Mouse (Mus musculus): ENCODE measurements around the gene Sfmbt2. TPM values are rescaled to one million over a fixed set of nuclear protein-coding genes. Genes with fewer than 3 reads are reported as not detected.

Gene Sfmbt2
- total and polyA plus RNA-seq, 3 experiments, result not detected

- in situ Hi-C loops (cut with MboI; ENCODE audit: low pct_ligation_motif_present, low pct_unique_long_range_greater_than_20kb, low sequenced_read_pairs) (no loop called here), dilution Hi-C loops (cut with MboI; ENCODE audit: extremely low pct_ligation_motif_present, extremely low pct_unique_long_range_greater_than_20kb, low sequenced_read_pairs) (no loop called here)
- Histone ChIP-seq H3K4me1 (ENCODE audit: control insufficient read depth in 1 of 2, insufficient read depth in 2 of 2) (peaks cover 6 to 15% of the 10 kb centered on the region in 2 experiments), H3K9me3 (replicated peaks; ENCODE audit: low read length) (no peaks in the 10 kb centered on the region), H3K4me2 (ENCODE audit: insufficient read depth, low read depth, poor library complexity, severe bottlenecking) (no peak overlapping the region), H3K27me3 (replicated peaks) (no peaks in the 10 kb centered on the region), H3K27ac (ENCODE audit: insufficient read depth, low read depth) (no peak overlapping the region), H3K4me3 (replicated peaks in 1 of 3; ENCODE audit: low read depth in 2 of 3, low read length in 2 of 3, poor library complexity in 1 of 3) (no peak overlapping the region), H3K36me3 (replicated peaks in 1 of 2; ENCODE audit: control insufficient read depth in 1 of 2, insufficient read depth in 1 of 2, low read length in 1 of 2) (no peaks in the 10 kb centered on the region), H3K79me2 (replicated peaks; ENCODE audit: control insufficient read depth, extremely low read depth, insufficient read depth, poor library complexity, severe bottlenecking) (no peaks in the 10 kb centered on the region), H3K9ac (ENCODE audit: insufficient read depth, low read depth) (no peak overlapping the region)
- peak; percentile 60 for DNase-seq (ENCODE audit: extremely low read depth)
- no peak for TF ChIP-seq MYC (IDR thresholded peaks at IDR 0.05; ENCODE audit: low read depth, low read length)
- peak; percentile 93 for TF ChIP-seq IRF4 (IDR thresholded peaks at IDR 0.05; ENCODE audit: low read depth, low read length)
- TF ChIP-seq HCFC1 (IDR thresholded peaks at IDR 0.05; ENCODE audit: low read depth, low read length), result no peak
- peak; percentile 91 for TF ChIP-seq BHLHE40 (IDR thresholded peaks at IDR 0.05; ENCODE audit: low read depth, low read length)
- no peak for TF ChIP-seq ZC3H11A (IDR thresholded peaks at IDR 0.05; ENCODE audit: low read depth, low read length)
- no peak for TF ChIP-seq E2F4 (IDR thresholded peaks at IDR 0.05; ENCODE audit: insufficient replicate concordance, low read depth, low read length)
- TF ChIP-seq JUN (IDR thresholded peaks at IDR 0.05; ENCODE audit: insufficient read depth, low read depth, low read length), result peak; percentile 57; the same call in 1 of the 2 replicates
- peak; percentile 78 for TF ChIP-seq CHD2 (IDR thresholded peaks at IDR 0.05; ENCODE audit: low read length)
- TF ChIP-seq NRF1 (IDR thresholded peaks at IDR 0.05; ENCODE audit: low read depth, low read length), result no peak
- TF ChIP-seq UBTF (IDR thresholded peaks at IDR 0.05; ENCODE audit: low read depth, low read length), result no peak
- no peak for TF ChIP-seq MXI1 (IDR thresholded peaks at IDR 0.05; ENCODE audit: low read depth, low read length)
- TF ChIP-seq ZKSCAN1 (IDR thresholded peaks at IDR 0.05; ENCODE audit: borderline replicate concordance, low read depth, low read length), result no peak
- TF ChIP-seq GABPA (IDR thresholded peaks at IDR 0.05; ENCODE audit: insufficient replicate concordance, low read depth, low read length), result no peak
- peak; percentile 70 for TF ChIP-seq ZNF384 (IDR thresholded peaks at IDR 0.05; ENCODE audit: low read depth, low read length)
- TF ChIP-seq JUND (conservative IDR thresholded peaks at IDR 0.05; ENCODE audit: low read depth, low read length), result no peak; the same call in 1 of the 2 replicates
- peak; percentile 54; the same call in 1 of the 2 replicates for TF ChIP-seq MAZ (IDR thresholded peaks at IDR 0.05; ENCODE audit: low read depth, low read length)
- TF ChIP-seq KAT2A (IDR thresholded peaks at IDR 0.05; ENCODE audit: insufficient replicate concordance, low read length), result no peak
- peak; percentile 82 for TF ChIP-seq TCF12 (IDR thresholded peaks at IDR 0.05; ENCODE audit: low read depth, low read length)
- TF ChIP-seq RAD21 (IDR thresholded peaks at IDR 0.05; ENCODE audit: low read depth, low read length), result no peak; the same call in 1 of the 2 replicates
- TF ChIP-seq MAFK (IDR thresholded peaks at IDR 0.05; ENCODE audit: insufficient replicate concordance, low read length), result 0 out of 2 replicates have a peak, but pooled peaks have one; percentile 57
- peak; percentile 94 for TF ChIP-seq ETS1 (conservative IDR thresholded peaks at IDR 0.05; ENCODE audit: low read depth, low read length)
- TF ChIP-seq POLR2A (IDR thresholded peaks at IDR 0.05; ENCODE audit: low read depth, low read length), result no peak
- TF ChIP-seq POLR2AphosphoS2 (IDR thresholded peaks at IDR 0.05; ENCODE audit: low read depth, low read length), result no peak
- TF ChIP-seq MEF2A (IDR thresholded peaks at IDR 0.05; ENCODE audit: borderline replicate concordance, low read depth, low read length), result peak; percentile 89
- TF ChIP-seq CTCF (conservative IDR thresholded peaks at IDR 0.05 in 1 of 2, IDR thresholded peaks at IDR 0.05 in 1 of 2; ENCODE audit: low read depth in 2 of 2, low read length in 2 of 2), result no peak
- no peak for TF ChIP-seq USF2 (conservative IDR thresholded peaks at IDR 0.05; ENCODE audit: low read depth, low read length)
- TF ChIP-seq ZMIZ1 (IDR thresholded peaks at IDR 0.05; ENCODE audit: low read depth, low read length), result no peak
- TF ChIP-seq SMC3 (IDR thresholded peaks at IDR 0.05; ENCODE audit: low read depth, low read length), result no peak
- no peak for TF ChIP-seq CHD1 (IDR thresholded peaks at IDR 0.05; ENCODE audit: low read depth, low read length)
- TF ChIP-seq MAX (IDR thresholded peaks at IDR 0.05; ENCODE audit: low read length), result 0 out of 2 replicates have a peak, but pooled peaks have one; percentile 29
- TF ChIP-seq EP300 (IDR thresholded peaks at IDR 0.05; ENCODE audit: low read length), result peak; percentile 92
- TF ChIP-seq PAX5 (IDR thresholded peaks at IDR 0.05; ENCODE audit: low read length), result no peak
- TF ChIP-seq RCOR1 (conservative IDR thresholded peaks at IDR 0.05; ENCODE audit: low read depth, low read length), result 0 out of 2 replicates have a peak, but pooled peaks have one; percentile 63
- TF ChIP-seq USF1 (IDR thresholded peaks at IDR 0.05; ENCODE audit: low read depth, low read length), result no peak
- TF ChIP-seq NELFE (IDR thresholded peaks at IDR 0.05; ENCODE audit: low read depth, low read length), result no peak
- no peak for TF ChIP-seq ELF1 (IDR thresholded peaks at IDR 0.05; ENCODE audit: low read depth, low read length)
- TF ChIP-seq SIN3A (IDR thresholded peaks at IDR 0.05; ENCODE audit: low read length), result 0 out of 2 replicates have a peak, but pooled peaks have one; percentile 52
- no peak for TF ChIP-seq TBP (conservative IDR thresholded peaks at IDR 0.05; ENCODE audit: low read depth, low read length)
Measured at GRCm38 (mm10) chr2:10323173-10323572, 47.1 kb upstream of the Sfmbt2 start.

Data from CH12.LX (cell line).